Mouse (Mus musculus) thymus, adult 2 months (tissue): Measurements from ENCODE around the gene Spock1.

Source experiments
- CTCF ChIP-seq: fragments of 200-500 bp; IDR thresholded peaks from 2 replicates; pipeline ENCODE4 v1.5.1; 2012; ENCODE audit warnings: mild to moderate bottlenecking, control low read depth, low read length, moderate library complexity, borderline replicate concordance; ENCODE audit not compliant: control insufficient read depth, poor library complexity, insufficient read depth; ENCODE audit errors: extremely low read depth
- POLR2A ChIP-seq: fragments of 200-500 bp; IDR thresholded peaks from 2 replicates; pipeline ENCODE4 v1.6.1; 2012; ENCODE audit warnings: mild to moderate bottlenecking, low read length, control low read depth, moderate library complexity; ENCODE audit not compliant: control insufficient read depth, poor library complexity, insufficient read depth; ENCODE audit errors: extremely low read depth

GRCm38 (mm10) chr13:57937463-57938229, 29.5 kb upstream of the Spock1 start:
- TF ChIP-seq CTCF (no peak), POLR2A (no peak)
